Mouse (Mus musculus) lung, postnatal 36 days (tissue): ENCODE results near the gene Chit1.

Experiments
- DNase-seq: peaks from one replicate; pipeline ENCODE4 v3.0.0; 2022; ENCODE audit warnings: mixed read lengths

Chit1 gene

DNA sequence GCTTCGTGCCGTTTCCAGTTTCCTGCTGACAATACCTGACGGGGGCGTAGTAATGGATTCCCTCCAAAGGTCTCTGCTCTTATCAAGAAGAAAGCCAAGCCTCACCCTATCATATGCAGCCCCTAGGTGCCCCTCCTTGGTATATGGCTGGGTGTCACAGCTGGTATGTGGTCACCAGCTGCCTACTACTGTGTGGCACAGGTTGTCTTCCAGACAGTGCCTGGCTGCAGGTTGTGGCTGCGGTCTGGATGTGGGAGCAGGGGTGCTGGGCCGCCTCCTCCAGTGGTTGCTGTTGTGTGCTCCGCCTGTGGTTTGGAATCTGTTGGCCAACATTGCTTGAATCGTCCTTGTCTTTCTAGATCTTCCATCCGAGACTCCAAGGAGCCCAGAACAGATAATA lies 39.7 kb downstream of the Chit1 start:
- DNase-seq, result no peak

GRCm38 (mm10) chr1:134151655-134152412 lies 40.8 kb downstream of the Chit1 start:
- DNase-seq, result peak; percentile 92

GRCm38 (mm10) chr1:134152626-134153590 lies 41.9 kb downstream of the Chit1 start:
- no peak for DNase-seq

DNA sequence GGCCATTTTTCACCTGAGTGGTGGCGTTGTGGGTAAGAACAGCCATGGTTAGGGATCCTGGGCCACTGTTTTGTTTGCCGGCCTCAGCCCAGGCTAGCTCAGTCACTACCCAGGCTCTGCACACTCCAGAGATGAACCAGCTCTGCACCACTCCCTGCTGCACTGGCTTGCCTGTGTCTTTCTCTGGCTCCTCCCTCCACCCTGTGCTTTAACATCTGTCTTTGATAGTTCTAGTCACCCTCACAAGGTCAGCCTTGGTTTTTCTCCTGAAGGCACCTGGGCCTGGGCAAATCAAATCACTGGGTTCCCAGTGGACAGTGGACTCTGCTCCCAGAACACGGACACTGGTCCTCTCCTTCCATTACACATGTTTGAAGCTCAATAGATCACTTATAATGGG lies 43.1 kb downstream of the Chit1 start:
- DNase-seq, result no peak

GRCm38 (mm10) chr1:134154655-134155054 lies 43.6 kb downstream of the Chit1 start:
- DNase-seq, result no peak

DNA sequence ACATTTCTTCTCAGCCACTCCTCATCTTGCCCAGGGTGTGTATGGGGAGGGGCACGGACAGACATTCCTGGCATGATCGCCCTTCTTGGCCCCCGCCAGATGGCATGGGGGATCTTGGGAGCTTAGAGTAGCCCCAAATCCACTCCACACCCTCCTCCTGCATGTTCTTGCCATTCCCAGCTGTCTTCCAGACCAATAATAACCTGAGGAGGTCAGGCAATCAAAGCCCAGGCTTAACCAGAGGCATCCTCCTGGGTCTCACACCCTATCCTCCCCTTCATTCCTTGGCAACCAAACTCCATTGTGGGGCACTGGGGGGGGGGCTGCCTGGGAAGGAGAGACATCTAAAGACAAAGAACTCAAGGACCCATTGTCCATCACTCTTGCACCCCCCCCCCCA lies 49.4 kb downstream of the Chit1 start:
- DNase-seq, result no peak

- no peak for DNase-seq
Observed at GRCm38 (mm10) chr1:134161399-134161798, 50.4 kb downstream of the Chit1 start.

DNA sequence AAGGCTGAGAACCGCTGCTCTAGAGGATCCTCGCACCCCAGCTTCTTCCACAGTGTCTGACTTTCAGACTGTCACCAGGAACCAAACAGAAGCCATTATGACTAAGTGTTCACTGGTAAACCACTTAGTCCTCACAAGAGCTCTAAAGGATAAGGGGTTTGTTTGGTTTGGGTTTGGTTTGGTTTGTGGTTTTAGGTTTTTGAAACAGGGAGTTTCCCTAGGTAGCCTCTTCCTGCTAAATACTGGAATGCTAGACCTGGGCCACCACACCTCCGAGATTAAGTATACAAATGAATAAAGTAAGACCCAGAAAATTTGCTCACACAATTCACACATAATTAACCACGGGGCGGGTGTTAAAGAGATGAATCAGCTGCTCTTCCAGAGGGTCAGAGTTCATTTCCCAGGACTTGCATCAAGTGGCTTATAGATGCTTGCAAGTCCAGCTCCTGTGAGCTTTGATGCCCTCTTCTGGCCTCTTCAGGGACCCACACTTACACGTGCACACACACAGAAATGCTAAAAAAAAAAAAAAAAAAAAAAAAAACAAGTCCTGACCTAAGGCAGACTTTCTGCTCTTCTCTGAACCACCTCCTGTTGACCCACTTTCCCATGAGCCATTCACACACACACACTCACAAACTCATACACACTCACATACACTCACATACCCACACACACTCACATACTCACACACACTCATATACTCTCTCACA lies 51.6 kb downstream of the Chit1 start:
- DNase-seq, result peak; percentile 72

DNA sequence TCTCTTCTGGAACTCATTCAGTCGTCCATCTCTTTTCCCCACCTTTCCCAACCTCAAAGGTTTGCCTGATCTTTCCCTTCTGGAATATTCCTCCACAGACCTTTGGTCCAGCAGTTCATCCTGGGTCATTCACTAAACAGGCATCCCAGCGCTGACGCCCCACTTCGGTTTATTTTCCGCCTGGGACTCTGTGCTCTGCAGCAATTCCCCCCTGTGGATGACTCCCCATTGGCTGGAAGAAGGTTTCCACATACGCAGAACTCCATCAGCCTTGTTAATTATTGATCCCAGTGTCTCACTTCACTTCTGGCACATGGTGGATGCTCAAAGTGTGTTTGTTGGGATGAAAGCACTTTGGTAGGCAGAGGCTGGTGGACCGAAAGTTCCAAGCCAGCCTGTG lies 52.4 kb downstream of the Chit1 start:
- DNase-seq, result no peak

- peak; percentile 86 for DNase-seq
Observed at GRCm38 (mm10) chr1:134164454-134164853, 53.4 kb downstream of the Chit1 start.

GRCm38 (mm10) chr1:134166547-134166946 lies 55.5 kb downstream of the Chit1 start:
- DNase-seq, result no peak

DNA sequence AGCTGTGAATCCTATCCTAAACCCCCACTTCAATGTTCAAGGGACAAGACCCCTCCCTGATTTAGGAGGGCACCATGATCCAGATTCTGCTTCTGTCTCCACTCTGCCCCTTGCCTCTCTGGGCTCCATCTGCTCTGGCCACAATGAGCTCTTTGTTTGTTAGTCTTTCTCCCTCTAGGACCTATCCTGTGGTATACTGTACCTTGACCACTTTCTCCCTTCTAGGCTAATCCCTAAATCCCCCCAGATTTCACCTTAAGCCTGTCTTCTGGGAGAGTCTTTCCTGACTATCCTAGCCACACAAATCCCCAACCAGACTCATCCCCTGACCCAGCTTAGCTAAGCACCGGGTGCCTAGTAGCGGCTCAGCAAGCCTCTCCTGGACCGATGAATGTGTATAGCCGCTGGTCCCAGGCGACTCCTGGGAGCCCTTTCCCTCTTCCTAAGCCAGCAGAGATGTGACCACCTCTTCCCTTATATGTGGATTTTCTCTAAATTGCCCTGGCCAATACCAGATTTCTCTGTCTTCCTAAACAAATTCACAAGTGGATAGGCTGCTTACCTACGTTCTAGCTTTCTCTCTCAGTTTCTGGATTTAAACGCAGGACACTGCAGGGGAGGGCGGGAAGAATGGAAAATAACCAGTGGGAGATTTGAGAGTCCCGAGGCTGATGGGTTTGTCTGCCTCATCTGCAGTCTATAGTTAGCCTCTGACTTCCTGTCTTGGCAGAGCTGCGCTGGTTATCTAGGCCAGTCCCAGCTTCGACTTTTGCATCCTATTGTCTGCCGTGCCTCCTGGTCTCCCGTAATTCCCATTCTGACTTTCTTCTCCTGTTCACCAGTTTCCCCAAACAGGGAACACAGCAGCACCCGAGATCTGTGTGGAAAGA lies 56.6 kb downstream of the Chit1 start:
- no peak for DNase-seq

DNA sequence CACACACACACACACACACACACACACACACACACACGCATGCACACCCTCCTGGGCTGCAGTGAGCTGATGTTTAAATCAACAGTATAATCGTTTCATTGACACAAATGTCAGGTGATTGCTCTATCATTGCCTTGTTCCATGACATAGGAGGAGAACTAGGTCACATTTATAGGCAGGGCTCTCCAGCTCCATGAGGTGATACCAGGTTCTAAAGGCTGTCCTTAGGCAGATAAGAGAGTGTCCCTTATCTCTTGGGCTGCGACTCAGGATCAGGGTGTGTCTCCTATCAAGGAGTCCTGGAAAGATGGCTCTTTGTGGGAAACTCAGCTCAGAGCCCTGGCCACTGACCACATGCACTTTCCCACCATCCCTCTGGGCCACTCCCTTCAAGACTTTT lies 57.5 kb downstream of the Chit1 start:
- no peak for DNase-seq

DNA sequence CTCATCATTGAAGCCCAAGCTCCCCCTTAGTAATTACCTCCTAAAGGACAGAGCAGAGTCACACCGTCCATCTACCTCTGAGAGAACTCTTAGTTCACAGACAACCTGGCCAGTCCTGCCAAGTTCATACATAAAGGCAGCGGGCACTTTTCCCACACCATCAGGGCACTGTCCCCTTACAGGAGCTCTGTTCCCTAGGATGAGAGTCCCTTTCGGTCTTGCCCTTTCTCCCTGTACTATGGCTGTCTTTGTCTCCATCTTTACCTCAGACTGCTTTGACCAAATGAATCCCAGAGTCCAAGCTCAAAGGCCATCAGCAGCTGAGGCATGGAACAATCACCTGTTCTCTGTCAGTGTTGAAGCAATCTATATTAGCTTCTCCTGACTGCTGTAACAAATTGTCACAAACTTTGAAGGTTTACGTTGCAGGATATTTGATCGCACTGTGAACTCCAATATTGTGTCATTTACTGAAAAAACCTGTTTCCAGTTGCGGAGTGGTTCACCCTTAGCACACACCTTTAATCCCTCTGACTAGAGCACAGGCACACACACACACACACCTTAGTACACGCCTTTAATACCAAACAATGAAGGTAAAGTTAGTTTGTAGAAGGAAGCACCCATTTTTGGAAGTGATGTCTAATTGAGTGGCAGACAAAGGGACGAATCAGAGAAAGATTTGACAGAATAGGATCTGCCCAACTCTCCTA lies 58.1 kb downstream of the Chit1 start:
- DNase-seq, result no peak

- no peak for DNase-seq
Observed at GRCm38 (mm10) chr1:134173081-134173480, 62.0 kb downstream of the Chit1 start.

DNA sequence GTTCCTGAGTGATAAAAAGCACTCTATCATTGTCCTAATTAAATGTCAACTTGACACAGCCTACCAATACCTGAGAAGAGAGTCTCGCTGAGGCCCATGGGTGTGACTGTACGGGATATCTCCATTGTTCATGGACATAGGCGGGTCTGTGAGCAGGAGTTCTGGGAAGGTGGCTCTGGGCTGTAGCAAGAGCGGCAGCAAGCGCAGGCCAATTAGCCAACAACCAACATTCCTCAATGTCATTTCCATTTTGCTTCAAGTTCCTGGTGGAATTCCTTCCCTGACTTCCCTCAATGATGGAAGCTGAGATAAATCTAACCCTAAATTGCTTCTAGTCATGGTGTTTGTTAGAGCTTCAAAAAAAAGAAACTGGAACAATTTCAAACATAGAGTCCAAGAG lies 66.9 kb downstream of the Chit1 start:
- DNase-seq, result no peak

DNA sequence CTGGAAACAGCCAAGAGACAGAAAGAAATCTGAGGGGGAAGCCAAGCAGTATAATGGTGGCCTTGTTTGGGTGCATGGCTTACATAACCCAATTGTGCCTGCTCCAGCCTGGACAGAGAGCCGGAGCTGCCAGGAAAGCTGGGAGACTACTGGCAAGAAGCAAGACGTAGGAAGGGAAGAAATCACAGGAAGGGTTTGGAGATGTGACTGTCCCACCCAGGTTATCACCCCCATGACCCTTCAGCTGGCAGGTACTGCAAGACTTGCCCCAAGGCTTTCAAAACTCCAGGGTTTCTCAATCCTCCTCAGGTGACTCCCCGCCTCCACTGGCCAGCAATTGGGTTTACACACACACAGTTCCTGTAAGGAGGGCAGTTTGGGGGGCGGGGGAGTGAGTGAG lies 71.0 kb downstream of the Chit1 start, which contains the start of gene Chil1:
Gene Chil1 (plus strand): TSS at position 152 of the 400 bp plus-strand sequence.
- peak; percentile 82 for DNase-seq

DNA sequence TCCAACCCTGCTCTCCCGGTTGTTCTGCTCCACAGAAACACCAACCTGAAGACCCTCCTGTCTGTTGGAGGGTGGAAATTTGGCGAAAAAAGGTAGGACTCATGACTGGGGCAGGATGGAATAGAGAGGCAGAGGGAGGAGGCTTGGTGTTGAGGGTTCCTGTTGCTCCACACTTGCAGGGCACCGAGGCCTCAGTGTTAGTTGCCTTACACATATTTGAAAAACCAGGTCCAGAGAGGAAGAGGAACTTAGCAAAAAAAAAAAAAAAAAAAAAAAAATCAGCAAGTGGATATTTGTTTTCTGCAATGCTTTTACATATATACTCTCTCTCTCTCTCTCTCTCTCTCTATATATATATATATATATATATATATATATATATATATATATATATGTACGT lies 73.0 kb downstream of the Chit1 start:
- no peak for DNase-seq

DNA sequence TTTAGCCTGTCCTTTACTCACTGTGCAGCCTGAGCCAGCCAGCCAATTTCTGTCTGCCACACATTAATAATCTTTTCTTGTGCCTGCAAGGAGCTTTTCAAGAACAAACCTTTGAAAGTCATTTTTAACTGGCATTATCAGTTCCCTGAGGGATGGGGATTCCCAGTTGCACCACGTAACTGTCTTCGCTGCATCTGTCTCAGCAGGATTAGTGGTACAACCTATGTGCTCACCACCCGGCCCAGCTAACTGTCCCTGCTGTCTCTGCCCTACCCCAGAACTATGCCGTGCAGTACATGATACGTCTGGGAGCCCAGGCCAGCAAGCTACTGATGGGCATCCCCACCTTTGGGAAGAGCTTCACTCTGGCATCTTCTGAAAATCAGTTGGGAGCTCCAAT lies 77.2 kb downstream of the Chit1 start:
- no peak for DNase-seq

DNA sequence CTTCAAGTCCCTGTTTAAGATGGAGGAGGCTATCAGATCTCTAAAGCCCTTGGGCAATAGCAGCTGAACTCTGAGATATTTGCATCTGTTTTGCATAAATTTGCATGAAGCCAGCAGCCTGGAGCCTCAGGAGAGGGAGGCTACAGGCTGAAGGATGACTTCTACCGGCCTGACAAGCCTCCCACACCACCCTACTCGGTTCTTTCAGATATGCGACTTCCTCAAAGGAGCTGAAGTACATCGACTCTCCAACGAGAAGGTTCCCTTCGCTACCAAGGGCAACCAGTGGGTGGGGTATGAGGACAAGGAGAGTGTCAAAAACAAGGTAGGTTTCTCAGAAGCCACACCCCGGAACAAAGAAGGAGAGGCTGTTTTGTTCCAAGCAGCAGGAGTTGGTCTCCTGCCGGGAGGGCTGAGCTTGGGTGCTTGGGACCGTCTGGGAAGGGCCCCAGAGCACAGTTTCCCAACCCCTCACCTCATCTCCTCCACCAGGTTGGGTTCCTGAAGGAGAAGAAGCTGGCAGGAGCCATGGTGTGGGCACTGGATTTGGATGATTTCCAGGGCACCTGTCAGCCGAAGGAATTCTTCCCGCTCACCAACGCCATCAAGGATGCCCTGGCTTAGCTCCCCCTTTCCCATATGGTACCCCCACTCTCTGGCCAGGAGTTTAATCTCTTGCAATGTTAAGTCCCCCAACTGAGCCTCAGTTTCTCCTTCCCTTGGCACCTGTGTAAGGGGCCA lies 78.1 kb downstream of the Chit1 start:
- peak; percentile 88 for DNase-seq

GRCm38 (mm10) chr1:134191192-134191591 lies 80.2 kb downstream of the Chit1 start:
- no peak for DNase-seq
